Mouse (Mus musculus) c-Kit-negative CD71-positive TER-119-positive erythroid progenitor cells, embryonic 14.5 days (primary cell): Measurements from ENCODE around the gene Olfr56.
"Not testable (repeated sequence)": the region's sequence is repeated elsewhere in the genome, so short reads cannot be mapped to it uniquely, and the experiment has no call there.

Experiments used
- DNase-seq: peaks from one replicate; pipeline ENCODE4 v3.0.0-alpha.2; 2013; ENCODE audit warnings: low read depth, low spot score

Olfr56 gene

GRCm38 (mm10) chr11:49051894-49052293 is 73.2 kb downstream of the Olfr56 start:
- DNase-seq, result not testable (repeated sequence)

- DNase-seq, result not testable (repeated sequence)
These were observed 81.4 kb downstream of the Olfr56 start for GRCm38 (mm10) chr11:49060061-49060460.

GRCm38 (mm10) chr11:49061865-49062264 is 83.2 kb downstream of the Olfr56 start:
- not testable (repeated sequence) for DNase-seq

GRCm38 (mm10) chr11:49063713-49064469 is 85.2 kb downstream of the Olfr56 start, which contains the start of gene Tgtp2:
Gene Tgtp2 (minus strand): TSS chr11:49064206.
- not testable (repeated sequence) for DNase-seq

- DNase-seq, result no peak
These were observed 89.7 kb downstream of the Olfr56 start for GRCm38 (mm10) chr11:49068358-49068757.

GRCm38 (mm10) chr11:49076001-49076757 is 97.5 kb downstream of the Olfr56 start, which contains the start of gene Ifi47:
Gene Ifi47 (plus strand): TSS chr11:49076587.
- DNase-seq, result not testable (repeated sequence)

GRCm38 (mm10) chr11:49077012-49077411 is 98.3 kb downstream of the Olfr56 start:
- DNase-seq, result no peak

GRCm38 (mm10) chr11:49078719-49079118 is 100.0 kb downstream of the Olfr56 start:
- DNase-seq, result no peak

GRCm38 (mm10) chr11:49080636-49081035 is 101.9 kb downstream of the Olfr56 start:
- no peak for DNase-seq

- no peak for DNase-seq
These were observed 102.7 kb downstream of the Olfr56 start for GRCm38 (mm10) chr11:49081356-49081755.

GRCm38 (mm10) chr11:49081886-49082285 is 103.2 kb downstream of the Olfr56 start:
- DNase-seq, result no peak

GRCm38 (mm10) chr11:49083146-49083545 is 104.5 kb downstream of the Olfr56 start:
- no peak for DNase-seq

GRCm38 (mm10) chr11:49083808-49084207 is 105.1 kb downstream of the Olfr56 start:
- DNase-seq, result no peak

GRCm38 (mm10) chr11:49084385-49084784 is 105.7 kb downstream of the Olfr56 start:
- DNase-seq, result no peak

- no peak for DNase-seq
These were observed 106.2 kb downstream of the Olfr56 start for GRCm38 (mm10) chr11:49084875-49085274.

GRCm38 (mm10) chr11:49086858-49087361 is 108.2 kb downstream of the Olfr56 start:
- no peak for DNase-seq

GRCm38 (mm10) chr11:49087830-49088616 is 109.3 kb downstream of the Olfr56 start:
- DNase-seq, result peak; percentile 36

- no peak for DNase-seq
These were observed 110.4 kb downstream of the Olfr56 start for GRCm38 (mm10) chr11:49088990-49089652.

GRCm38 (mm10) chr11:49089735-49090507 is 111.2 kb downstream of the Olfr56 start:
- no peak for DNase-seq

GRCm38 (mm10) chr11:49090551-49090950 is 111.9 kb downstream of the Olfr56 start:
- DNase-seq, result no peak
